Mouse (Mus musculus): ENCODE measurements around the gene Scgn.

DNA sequence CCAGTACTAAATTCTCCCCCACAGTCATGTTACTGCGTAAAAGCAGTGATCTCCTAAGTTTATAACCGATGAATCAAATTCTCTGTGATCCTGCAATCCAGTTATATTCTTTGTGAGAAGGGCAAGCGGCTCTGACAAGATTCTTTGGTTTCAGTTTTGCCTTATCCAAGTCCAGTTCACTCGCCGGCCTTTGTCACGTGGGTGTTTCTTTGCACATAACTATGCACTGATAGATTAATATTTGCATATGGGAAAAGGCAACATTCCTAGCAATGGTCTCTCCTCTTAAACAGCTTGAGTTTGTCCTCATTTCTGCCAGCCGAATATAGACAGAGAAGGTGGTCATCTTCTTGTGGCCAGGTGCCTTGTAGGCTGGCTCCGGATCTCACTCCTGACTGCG is 60.6 kb downstream of the Scgn start:
- TF ChIP-seq GATA1 (IDR thresholded peaks at IDR 0.05; ENCODE audit: borderline replicate concordance, low read length) (no peak), FLI1 (IDR thresholded peaks at IDR 0.05; ENCODE audit: low read length) (no peak)

Data from megakaryocyte, embryonic 14.5 days (primary cell).